Mouse (Mus musculus) hindbrain, embryonic 16.5 days (tissue): ENCODE results near the gene Zfp970. TPM values are rescaled to one million over a fixed set of nuclear protein-coding genes. Genes with fewer than 3 reads are reported as not detected.
"Not testable (repeated sequence)": the region's sequence is repeated elsewhere in the genome, so short reads cannot be mapped to it uniquely, and the experiment has no call there.

Experiments
- ATAC-seq: fragments of 200-750 bp; cut with Nextera tagmentation; 2 replicates; pipeline ENCODE4 v1.8.0; 2017; ENCODE audit warnings: moderate TSS enrichment, moderate library complexity
- H3K27ac ChIP-seq: fragments of 300-500 bp; sonication (generic); 2 replicates; pipeline ENCODE4 v1.5.1; 2014; ENCODE audit warnings: low read depth, mild to moderate bottlenecking, control low read depth, low read length, moderate library complexity
- H3K27me3 ChIP-seq: fragments of 300-500 bp; sonication (generic); replicated peaks from 2 replicates; pipeline ENCODE4 v1.6.1; 2014; ENCODE audit warnings: low read length; ENCODE audit not compliant: control insufficient read depth, insufficient read depth
- H3K36me3 ChIP-seq: fragments of 300-500 bp; sonication (generic); 2 replicates; pipeline ENCODE4 v1.6.1; 2014; ENCODE audit warnings: mild to moderate bottlenecking, low read length, moderate library complexity, mixed read lengths; ENCODE audit not compliant: control insufficient read depth, insufficient read depth
- H3K4me1 ChIP-seq: fragments of 300-500 bp; sonication (generic); 2 replicates; pipeline ENCODE4 v1.6.1; 2014; ENCODE audit warnings: low read depth, low read length; ENCODE audit not compliant: control insufficient read depth, insufficient read depth
- H3K4me2 ChIP-seq: fragments of 300-500 bp; sonication (generic); 2 replicates; pipeline ENCODE4 v1.6.1; 2014; ENCODE audit warnings: mild to moderate bottlenecking, low read length, control low read depth, moderate library complexity
- H3K4me3 ChIP-seq: fragments of 300-500 bp; sonication (generic); 2 replicates; pipeline ENCODE4 v1.5.1; 2014; ENCODE audit warnings: mild to moderate bottlenecking, low read length, control low read depth, moderate library complexity
- H3K9ac ChIP-seq: fragments of 300-500 bp; sonication (generic); 2 replicates; pipeline ENCODE4 v1.6.1; 2014; ENCODE audit warnings: low read depth, mild to moderate bottlenecking, control low read depth, low read length, moderate library complexity
- H3K9me3 ChIP-seq: fragments of 300-500 bp; sonication (generic); 2 replicates; pipeline ENCODE4 v1.6.1; 2014; ENCODE audit warnings: mild to moderate bottlenecking, low read length, moderate library complexity; ENCODE audit not compliant: control insufficient read depth
- WGBS: fragments of 180-500 bp; shearing (Covaris S2); extraction: QIAGEN DNeasy Blood & Tissue Kit; methylation state at CpG from one replicate; pipeline ENCODE4 v1.1.7; 2014; 5-methylcytosine and 5-hydroxymethylcytosine counted together
- polyA plus RNA-seq: library from polyadenylated mRNA; unstranded; fragments of >200 nt; fragmentation: Nextera tagmentation; extraction: Ambion mirVana; gene quantifications from 2 replicates; pipeline ENCODE4 v1.2.1, GENCODE M21; 2015

Zfp970 gene
- polyA plus RNA-seq, result 6.4 and 7.0 TPM in 2 replicates

DNA sequence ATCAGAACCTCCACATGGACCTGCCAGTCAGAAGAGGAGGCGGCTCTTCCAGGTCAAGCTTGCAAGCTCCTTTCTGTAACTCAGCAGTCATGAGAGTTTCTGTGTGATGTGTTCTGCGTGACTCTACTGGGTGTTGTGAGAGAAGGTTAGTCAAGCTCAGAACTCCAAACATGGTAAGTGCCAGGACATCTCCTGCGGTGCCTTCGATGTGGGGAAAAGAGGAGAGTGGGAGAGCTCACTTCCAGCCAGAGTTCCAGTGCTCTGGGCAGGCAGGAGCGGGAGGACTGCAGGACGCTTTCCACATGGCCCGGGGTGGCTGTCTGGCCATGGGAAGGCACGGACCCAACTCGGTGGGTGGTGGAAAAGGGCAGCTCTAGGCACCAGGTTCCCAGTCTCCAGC lies at the start of gene Zfp970:
Gene Zfp970, plus strand, starts transcription at position 58 of the 400 bp plus-strand sequence.
- 2% methylated on average over 8 of the region's 9 CpGs for WGBS
- not testable (repeated sequence) for H3K9ac ChIP-seq

DNA sequence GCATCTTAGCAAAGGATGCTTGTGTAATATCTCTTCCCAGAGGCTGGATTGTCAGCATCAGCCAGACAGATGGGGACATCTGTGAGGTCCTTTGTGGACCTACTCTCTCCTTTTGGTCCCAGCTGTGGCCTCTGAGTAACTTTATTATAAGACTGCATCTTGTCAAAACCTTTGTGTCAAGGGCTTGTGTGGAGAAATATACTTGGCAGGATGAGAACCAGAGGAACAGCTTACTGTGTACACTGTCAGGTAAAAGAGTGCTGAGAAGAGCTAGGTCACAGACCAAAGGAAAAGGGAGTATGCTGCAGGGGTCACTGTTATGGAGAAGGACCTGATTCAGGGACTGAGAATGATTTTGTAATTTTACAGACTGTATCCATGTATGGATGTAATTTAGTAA lies 3.7 kb downstream of the Zfp970 start:
- H3K4me2 ChIP-seq, H3K27ac ChIP-seq, H3K9me3 ChIP-seq, ATAC-seq, H3K27me3 ChIP-seq, H3K9ac ChIP-seq, H3K36me3 ChIP-seq, H3K4me1 ChIP-seq, H3K4me3 ChIP-seq: not testable (repeated sequence)

More for the DNA sequence above, at the start of gene Zfp970:
- not testable (repeated sequence) for H3K27ac ChIP-seq, ATAC-seq, H3K9me3 ChIP-seq, H3K27me3 ChIP-seq, H3K4me1 ChIP-seq, H3K36me3 ChIP-seq
- peak within 1 kb of the TSS; percentile 39 for H3K4me2 ChIP-seq
- H3K4me3 ChIP-seq, result peak within 1 kb of the TSS; percentile 40

DNA sequence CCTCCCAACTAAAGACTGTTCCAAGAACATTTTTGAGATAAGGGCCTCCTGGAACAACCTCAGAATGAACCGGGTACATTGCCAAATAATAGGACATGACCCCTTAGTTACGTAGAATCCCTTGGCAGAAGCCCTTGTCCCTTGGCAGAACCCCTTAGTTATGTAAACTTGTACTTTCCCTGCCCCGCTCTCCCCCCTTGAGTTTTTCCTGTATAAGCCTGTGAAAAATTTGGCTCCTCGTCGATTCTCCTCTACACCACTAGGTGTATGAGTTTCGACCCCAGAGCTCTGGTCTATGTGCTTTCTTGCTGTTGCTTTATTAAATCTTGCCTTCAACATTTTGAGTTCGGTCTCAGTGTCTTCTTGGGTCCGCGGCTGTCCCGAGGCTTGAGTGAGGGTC lies 7.7 kb downstream of the Zfp970 start:
- not testable (repeated sequence) for H3K4me1 ChIP-seq, H3K27ac ChIP-seq, H3K27me3 ChIP-seq, H3K4me2 ChIP-seq, ATAC-seq, H3K36me3 ChIP-seq, H3K9ac ChIP-seq, H3K4me3 ChIP-seq, H3K9me3 ChIP-seq
- WGBS, result 92% methylated on average over 5 of the region's 10 CpGs

DNA sequence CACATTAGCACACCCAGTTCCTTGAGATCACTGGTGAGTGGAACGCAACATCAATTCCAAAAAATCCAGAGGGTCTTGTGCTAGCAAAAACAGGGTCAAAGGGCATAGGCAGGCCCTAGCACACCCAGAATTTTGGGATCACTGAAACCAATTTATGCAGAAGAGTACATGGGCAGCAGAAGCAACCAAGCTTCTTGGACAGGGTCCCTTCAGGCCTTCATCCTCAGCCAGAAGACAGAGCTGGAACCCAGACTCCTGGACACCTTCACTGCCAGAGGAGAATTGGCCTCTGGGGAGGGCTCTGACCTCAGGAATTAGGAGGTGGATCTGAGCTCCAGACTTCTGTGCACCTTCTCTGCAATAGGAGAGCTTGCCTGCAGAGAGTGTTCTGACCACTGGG lies 17.4 kb downstream of the Zfp970 start:
- H3K4me3 ChIP-seq, H3K4me1 ChIP-seq, H3K27me3 ChIP-seq, H3K4me2 ChIP-seq, H3K9ac ChIP-seq, H3K9me3 ChIP-seq, ATAC-seq, H3K27ac ChIP-seq, H3K36me3 ChIP-seq: not testable (repeated sequence)
- WGBS, result 100% methylated on average over 1 of the region's 1 CpGs

DNA sequence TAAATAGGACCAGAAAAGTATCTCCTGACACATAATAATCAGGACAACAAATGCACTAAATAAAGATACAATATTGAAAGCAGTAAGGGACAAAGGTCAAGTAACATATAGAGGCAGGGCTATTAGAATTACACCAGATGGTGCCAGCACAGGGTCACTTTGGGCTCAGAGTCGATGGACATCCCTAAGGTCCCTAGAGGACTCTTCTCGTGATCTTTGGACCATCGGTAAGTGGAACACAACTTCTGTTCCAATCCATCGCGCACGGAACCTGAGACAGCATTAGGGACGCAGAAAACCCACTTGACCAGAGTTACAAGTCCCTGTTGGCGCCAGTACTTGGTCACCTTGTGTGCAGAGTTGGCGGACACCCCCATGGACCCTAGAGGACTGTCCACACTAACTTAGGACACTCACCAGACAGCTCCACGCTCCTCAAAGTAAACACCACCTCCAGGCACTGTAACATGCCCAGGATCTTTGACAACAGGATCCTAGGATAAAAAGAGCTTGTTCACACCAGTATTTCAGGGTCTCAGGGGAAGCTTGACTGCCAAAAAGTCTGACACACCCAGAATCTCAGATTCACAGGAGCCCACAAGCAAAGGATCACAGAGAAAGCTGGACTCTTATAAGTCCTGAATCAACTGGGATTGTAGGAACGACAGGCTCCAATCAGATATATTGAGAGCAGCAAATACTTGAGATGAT lies 18.9 kb downstream of the Zfp970 start:
- H3K9me3 ChIP-seq, H3K9ac ChIP-seq, H3K4me2 ChIP-seq, H3K36me3 ChIP-seq, H3K27me3 ChIP-seq, H3K27ac ChIP-seq, H3K4me3 ChIP-seq, H3K4me1 ChIP-seq, ATAC-seq: not testable (repeated sequence)
- 88% methylated on average over 11 of the region's 11 CpGs for WGBS

DNA sequence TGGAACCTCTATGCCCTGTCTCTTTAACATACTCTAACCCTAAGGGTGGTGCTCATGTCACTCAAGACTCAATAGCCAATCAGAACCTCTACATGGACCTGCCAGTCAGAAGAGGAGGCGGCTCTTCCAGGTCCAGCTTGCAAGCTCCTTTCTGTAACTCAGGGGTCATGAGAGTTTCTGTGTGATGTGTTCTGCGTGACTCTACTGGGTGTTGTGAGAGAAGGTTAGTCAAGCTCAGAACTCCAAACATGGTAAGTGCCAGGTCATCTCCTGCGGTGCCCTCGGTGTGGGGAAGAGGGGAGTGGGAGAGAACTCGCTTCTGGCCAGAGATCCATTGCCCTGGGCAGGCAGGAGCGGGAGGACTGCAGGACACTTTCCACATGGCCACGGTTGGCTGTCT lies 33.5 kb downstream of the Zfp970 start, which contains the start of gene Gm14403:
Gene Gm14403, plus strand, starts transcription at position 149 of the 400 bp plus-strand sequence.
- not testable (repeated sequence) for H3K27ac ChIP-seq, H3K4me1 ChIP-seq, H3K27me3 ChIP-seq, H3K9ac ChIP-seq, H3K9me3 ChIP-seq, H3K36me3 ChIP-seq, ATAC-seq
- 24% methylated on average over 7 of the region's 7 CpGs for WGBS
- Histone ChIP-seq H3K4me3 (peak within 1 kb of the TSS; percentile 38), H3K4me2 (peak within 1 kb of the TSS; percentile 37)

DNA sequence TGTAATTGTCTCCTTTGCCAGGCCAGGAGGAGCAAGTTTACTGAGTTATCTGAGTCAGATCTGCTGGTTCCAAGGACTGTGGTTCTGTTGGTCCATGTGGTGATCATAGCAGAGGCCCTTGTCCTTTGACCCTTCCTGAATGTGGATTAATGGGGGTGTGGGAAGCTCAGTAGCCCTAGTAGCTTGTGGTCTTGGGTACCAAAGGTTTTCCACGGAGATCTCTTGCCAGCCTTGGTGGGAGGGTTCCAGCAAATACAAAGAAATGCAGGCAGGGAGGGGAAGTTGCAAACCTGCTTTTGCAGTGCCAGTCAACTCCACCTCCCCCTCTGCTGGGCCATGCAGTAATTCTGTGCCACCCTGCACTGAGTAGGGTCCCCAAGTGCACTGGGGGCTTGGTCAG lies 34.6 kb downstream of the Zfp970 start:
- not testable (repeated sequence) for H3K36me3 ChIP-seq, H3K9me3 ChIP-seq, H3K4me2 ChIP-seq, H3K27me3 ChIP-seq, ATAC-seq, H3K4me1 ChIP-seq, H3K9ac ChIP-seq, H3K4me3 ChIP-seq, H3K27ac ChIP-seq
- WGBS, result 37% methylated on average over 1 of the region's 1 CpGs

DNA sequence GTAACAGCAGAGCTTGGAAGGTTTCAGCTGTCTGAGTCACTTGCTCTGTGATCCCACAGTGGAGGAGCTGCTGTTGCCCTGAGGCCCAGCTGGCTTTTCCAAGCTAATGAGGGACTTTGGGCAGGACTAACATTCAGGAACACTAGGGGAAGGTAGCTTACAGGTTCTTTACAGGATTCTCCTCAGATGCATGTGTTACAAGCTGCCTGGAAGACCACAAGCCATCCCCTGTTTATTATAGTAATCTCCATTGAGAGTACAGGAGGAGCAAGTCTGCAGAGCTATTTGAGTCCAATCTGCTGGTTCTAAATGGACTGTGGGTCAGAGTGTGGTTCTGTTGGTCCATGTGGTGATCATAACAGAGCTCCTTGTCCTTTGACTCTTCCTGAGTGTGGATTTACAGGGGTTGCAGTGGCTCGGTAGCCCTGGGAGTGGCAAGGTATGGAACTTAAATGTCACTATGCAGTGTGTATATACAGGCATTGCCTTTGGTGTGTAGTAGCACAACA lies 40.7 kb downstream of the Zfp970 start:
- not testable (repeated sequence) for H3K27me3 ChIP-seq, H3K36me3 ChIP-seq, H3K4me2 ChIP-seq, H3K9ac ChIP-seq, H3K4me1 ChIP-seq, H3K4me3 ChIP-seq, ATAC-seq, H3K9me3 ChIP-seq, H3K27ac ChIP-seq
- WGBS, result 100% methylated on average over 1 of the region's 1 CpGs

DNA sequence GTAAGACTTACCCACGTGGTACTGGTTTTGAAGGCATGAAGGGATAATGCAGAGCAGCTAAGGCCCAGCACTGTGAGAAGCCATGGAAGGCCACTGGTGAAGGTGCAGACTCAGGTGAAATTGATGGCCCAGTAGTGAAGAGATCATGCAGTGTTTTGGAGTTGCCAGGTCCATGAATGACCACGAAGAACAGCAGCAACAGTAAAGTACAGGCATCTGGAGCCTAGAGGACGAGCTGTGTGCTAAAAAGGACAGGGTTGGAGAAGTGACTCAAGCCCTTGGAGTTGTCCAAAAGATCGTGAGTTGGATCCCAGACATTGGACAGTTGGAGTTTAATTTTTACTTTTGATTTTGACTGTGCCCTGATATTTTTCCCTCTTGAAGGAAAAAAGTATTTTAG lies 46.8 kb downstream of the Zfp970 start:
- H3K9me3 ChIP-seq, H3K27me3 ChIP-seq, H3K36me3 ChIP-seq, H3K9ac ChIP-seq, H3K4me2 ChIP-seq, H3K4me3 ChIP-seq, H3K4me1 ChIP-seq, ATAC-seq, H3K27ac ChIP-seq: not testable (repeated sequence)
- 73% methylated on average over 4 of the region's 4 CpGs for WGBS
